Mouse (Mus musculus) MEL (cell line): Measurements from ENCODE around the gene Samd4. TPM values are rescaled to one million over a fixed set of nuclear protein-coding genes. Genes with fewer than 3 reads are reported as not detected.

ENCODE experiments used
- DNase-seq: peaks from one replicate; pipeline ENCODE4 v3.0.0; 2011; ENCODE audit warnings: low read depth, low spot score
- H3K27ac ChIP-seq: 2 replicates; pipeline ENCODE4 v1.5.1; 2012; ENCODE audit warnings: low read depth, mild to moderate bottlenecking, control low read depth, low read length, moderate library complexity; ENCODE audit not compliant: control insufficient read depth
- H3K27me3 ChIP-seq, 2 experiments: fragments of 150-350 bp in 1 of 2; sonication (generic) in 1 of 2; 2 replicates each; pipeline ENCODE4 v1.6.1; 2012; ENCODE audit warnings: low read length in 2 of 2, mild to moderate bottlenecking in 2 of 2, improper control_type of control experiment in 1 of 2, moderate library complexity in 1 of 2; ENCODE audit not compliant: insufficient read depth in 2 of 2, control insufficient read depth in 1 of 2
- H3K36me3 ChIP-seq, 2 experiments: 2 replicates each; pipeline ENCODE4 v1.6.1; 2012 to 2014; ENCODE audit warnings: low read length in 2 of 2, improper control_type of control experiment in 1 of 2, inconsistent platforms in 1 of 2, mild to moderate bottlenecking in 1 of 2; ENCODE audit not compliant: insufficient read depth in 2 of 2, control insufficient read depth in 1 of 2
- H3K4me1 ChIP-seq, 2 experiments: fragments of 150-350 bp in 1 of 2; sonication (generic) in 1 of 2; 2 replicates each; pipeline ENCODE4 v1.6.1; 2012; ENCODE audit warnings: low read length in 2 of 2, improper control_type of control experiment in 1 of 2, mild to moderate bottlenecking in 1 of 2; ENCODE audit not compliant: insufficient read depth in 2 of 2, control insufficient read depth in 1 of 2
- H3K4me3 ChIP-seq, 2 experiments: fragments of 150-350 bp in 1 of 2; sonication (generic) in 1 of 2; 2 replicates each; pipeline ENCODE4 v1.5.1; 2012; ENCODE audit warnings: low read depth in 2 of 2, low read length in 2 of 2, mild to moderate bottlenecking in 2 of 2, moderate library complexity in 2 of 2, control low read depth in 1 of 2, improper control_type of control experiment in 1 of 2; ENCODE audit not compliant: control insufficient read depth in 1 of 2, insufficient read depth in 1 of 2
- H3K79me2 ChIP-seq: 2 replicates; pipeline ENCODE4 v1.6.1; 2012; ENCODE audit warnings: mild to moderate bottlenecking, low read length, moderate library complexity; ENCODE audit not compliant: control insufficient read depth, poor library complexity, insufficient read depth
- H3K9ac ChIP-seq: 2 replicates; pipeline ENCODE4 v1.6.1; 2012; ENCODE audit warnings: low read depth, mild to moderate bottlenecking, control low read depth, low read length, moderate library complexity; ENCODE audit not compliant: control insufficient read depth, poor library complexity, severe bottlenecking
- H3K9me3 ChIP-seq: fragments of 150-350 bp; sonication (generic); replicated peaks from 2 replicates; pipeline ENCODE4 v1.6.1; 2012; ENCODE audit warnings: mild to moderate bottlenecking, low read length, improper control_type of control experiment, moderate library complexity; ENCODE audit not compliant: insufficient read depth
- CTCF ChIP-seq, 3 experiments: IDR thresholded peaks in 2 of 3; conservative IDR thresholded peaks in 1 of 3; 2 replicates each; pipeline ENCODE4 v1.5.1; 2011 to 2012; ENCODE audit warnings: low read length in 3 of 3, low read depth in 2 of 3, mild to moderate bottlenecking in 2 of 3, improper control_type of control experiment in 1 of 3, inconsistent platforms in 1 of 3, mixed read lengths in 1 of 3, moderate library complexity in 1 of 3; ENCODE audit not compliant: control insufficient read depth in 1 of 3, insufficient read depth in 1 of 3, poor library complexity in 1 of 3, severe bottlenecking in 1 of 3
- ELF1 ChIP-seq: IDR thresholded peaks from 2 replicates; pipeline ENCODE4 v1.6.1; 2014; ENCODE audit warnings: low read depth, mild to moderate bottlenecking, inconsistent platforms, low read length, improper control_type of control experiment, moderate library complexity
- EP300 ChIP-seq, 2 experiments: IDR thresholded peaks; 2 replicates each; pipeline ENCODE4 v1.6.1; 2011; ENCODE audit warnings: improper control_type of control experiment in 2 of 2, low read length in 2 of 2, low read depth in 1 of 2, mild to moderate bottlenecking in 1 of 2
- GABPA ChIP-seq: IDR thresholded peaks from 2 replicates; pipeline ENCODE4 v1.6.1; 2012; ENCODE audit warnings: low read depth, mild to moderate bottlenecking, inconsistent platforms, low read length, improper control_type of control experiment, moderate library complexity
- GATA1 ChIP-seq: IDR thresholded peaks from 2 replicates; pipeline ENCODE4 v1.6.1; 2011; ENCODE audit warnings: low read depth, low read length, improper control_type of control experiment
- HCFC1 ChIP-seq: IDR thresholded peaks from 2 replicates; pipeline ENCODE4 v1.6.1; 2012; ENCODE audit warnings: low read depth, mild to moderate bottlenecking, inconsistent platforms, low read length, improper control_type of control experiment, moderate library complexity
- MAFK ChIP-seq: IDR thresholded peaks from 2 replicates; pipeline ENCODE4 v1.6.1; 2011; ENCODE audit warnings: low read depth, mild to moderate bottlenecking, low read length, improper control_type of control experiment, borderline replicate concordance
- MAZ ChIP-seq: IDR thresholded peaks from 2 replicates; pipeline ENCODE4 v1.6.1; 2012; ENCODE audit warnings: low read depth, mild to moderate bottlenecking, inconsistent platforms, low read length, improper control_type of control experiment
- MEF2A ChIP-seq: IDR thresholded peaks from 2 replicates; pipeline ENCODE4 v1.6.1; 2014; ENCODE audit warnings: low read depth, mild to moderate bottlenecking, inconsistent platforms, low read length, improper control_type of control experiment; ENCODE audit not compliant: poor library complexity, insufficient replicate concordance, severe bottlenecking; ENCODE audit errors: extremely low read depth
- MXI1 ChIP-seq: IDR thresholded peaks from 2 replicates; pipeline ENCODE4 v1.6.1; 2011; ENCODE audit warnings: mild to moderate bottlenecking, low read depth, low read length, improper control_type of control experiment
- MYB ChIP-seq: IDR thresholded peaks from 2 replicates; pipeline ENCODE4 v1.6.1; 2011; ENCODE audit warnings: mild to moderate bottlenecking, low read depth, low read length, improper control_type of control experiment
- MYC ChIP-seq: IDR thresholded peaks from 2 replicates; pipeline ENCODE4 v1.6.1; 2011; ENCODE audit warnings: low read depth, mild to moderate bottlenecking, low read length, improper control_type of control experiment, moderate library complexity
- NELFE ChIP-seq: IDR thresholded peaks from 2 replicates; pipeline ENCODE4 v1.6.1; 2011; ENCODE audit warnings: low read depth, low read length, improper control_type of control experiment
- NRF1 ChIP-seq: IDR thresholded peaks from 2 replicates; pipeline ENCODE4 v1.6.1; 2014; ENCODE audit warnings: low read depth, mild to moderate bottlenecking, inconsistent platforms, low read length, improper control_type of control experiment, moderate library complexity; ENCODE audit not compliant: poor library complexity, insufficient read depth, severe bottlenecking
- POLR2AphosphoS2 ChIP-seq: IDR thresholded peaks from 2 replicates; pipeline ENCODE4 v1.6.1; 2011; ENCODE audit warnings: low read length, improper control_type of control experiment
- RAD21 ChIP-seq: IDR thresholded peaks from 2 replicates; pipeline ENCODE4 v1.6.1; 2011; ENCODE audit warnings: mild to moderate bottlenecking, low read depth, low read length, improper control_type of control experiment
- SIN3A ChIP-seq: IDR thresholded peaks from 2 replicates; pipeline ENCODE4 v1.6.1; 2012; ENCODE audit warnings: low read length, improper control_type of control experiment, inconsistent platforms
- TCF12 ChIP-seq: IDR thresholded peaks from 2 replicates; pipeline ENCODE4 v1.6.1; 2014; ENCODE audit warnings: low read depth, mild to moderate bottlenecking, inconsistent platforms, low read length, improper control_type of control experiment, moderate library complexity
- USF2 ChIP-seq, 2 experiments: IDR thresholded peaks; 2 replicates each; pipeline ENCODE4 v1.6.1; 2011 to 2012; ENCODE audit warnings: improper control_type of control experiment in 2 of 2, low read length in 2 of 2, borderline replicate concordance in 1 of 2, inconsistent platforms in 1 of 2, low read depth in 1 of 2, mild to moderate bottlenecking in 1 of 2; ENCODE audit not compliant: insufficient read depth in 1 of 2
- ZC3H11A ChIP-seq: IDR thresholded peaks from 2 replicates; pipeline ENCODE4 v1.6.1; 2012; ENCODE audit warnings: low read depth, mild to moderate bottlenecking, inconsistent platforms, low read length, improper control_type of control experiment
- ZMIZ1 ChIP-seq: IDR thresholded peaks from 2 replicates; pipeline ENCODE4 v1.6.1; 2012; ENCODE audit warnings: low read depth, mild to moderate bottlenecking, inconsistent platforms, low read length, improper control_type of control experiment, moderate library complexity
- ZNF384 ChIP-seq: IDR thresholded peaks from 2 replicates; pipeline ENCODE4 v1.6.1; 2012; ENCODE audit warnings: low read depth, mild to moderate bottlenecking, inconsistent platforms, low read length, improper control_type of control experiment
- polyA plus RNA-seq, 2 experiments: library from polyadenylated mRNA; stranded (reverse) in 1 of 2; unstranded in 1 of 2; fragments of >175 nt in 1 of 2; fragments of >200 nt in 1 of 2; gene quantifications; 2 replicates each; pipeline versions ENCODE4 v1.2.1 to v1.2.4; 2012; ENCODE audit warnings: low replicate concordance in 2 of 2, low read depth in 1 of 2; ENCODE audit not compliant: insufficient read length in 2 of 2, insufficient read depth in 1 of 2, missing spikeins in 1 of 2
- total RNA-seq: library from RNA; depleted of rRNA; stranded (reverse); fragments of 300-350 nt; gene quantifications from 2 replicates; pipeline ENCODE4 v1.2.3, GENCODE M21; 2012

Gene Samd4
- total and polyA plus RNA-seq, 3 experiments = 0.04 to 0.08 TPM; not detected in 1

GRCm38 (mm10) chr14:47058969-47059368 lies 176.3 kb downstream of the Samd4 start:
- Histone ChIP-seq H3K4me1 (no peaks in the 10 kb centered on the region), H3K9me3 (no peaks in the 10 kb centered on the region), H3K27me3 (peaks cover 12 to 13% of the 10 kb centered on the region in 2 experiments), H3K27ac (no peak overlapping the region), H3K79me2 (no peaks in the 10 kb centered on the region), H3K4me3 (no peak overlapping the region), H3K36me3 (no peaks in the 10 kb centered on the region), H3K9ac (no peak overlapping the region)
- DNase-seq = no peak
- TF ChIP-seq NRF1 = no peak
- TF ChIP-seq SIN3A = no peak
- TF ChIP-seq MEF2A = no peak
- TF ChIP-seq EP300 (IDR thresholded peaks at IDR 0.05; ENCODE audit: low read depth in 1 of 2, low read length in 2 of 2) = no peak
- no peak for TF ChIP-seq MAZ
- TF ChIP-seq GABPA = no peak
- TF ChIP-seq ZMIZ1 = no peak
- TF ChIP-seq POLR2AphosphoS2 = no peak
- no peak for TF ChIP-seq MXI1
- TF ChIP-seq MYC = no peak
- TF ChIP-seq USF2 (IDR thresholded peaks at IDR 0.05; ENCODE audit: borderline replicate concordance in 1 of 2, insufficient read depth in 1 of 2, low read depth in 1 of 2, low read length in 2 of 2) = no peak
- TF ChIP-seq ZC3H11A = no peak
- no peak for TF ChIP-seq GATA1
- TF ChIP-seq ELF1 = no peak

GRCm38 (mm10) chr14:47065067-47065466 lies 182.4 kb downstream of the Samd4 start:
- TF ChIP-seq SIN3A = no peak
- TF ChIP-seq POLR2AphosphoS2 = no peak
- TF ChIP-seq MAFK = no peak
- no peak for TF ChIP-seq CTCF (IDR thresholded peaks at IDR 0.05 in 2 of 3, conservative IDR thresholded peaks at IDR 0.05 in 1 of 3; ENCODE audit: control insufficient read depth in 1 of 3, insufficient read depth in 1 of 3, low read depth in 2 of 3, low read length in 3 of 3, poor library complexity in 1 of 3, severe bottlenecking in 1 of 3)
- TF ChIP-seq EP300 (IDR thresholded peaks at IDR 0.05; ENCODE audit: low read depth in 1 of 2, low read length in 2 of 2) = no peak
- no peak for TF ChIP-seq RAD21
- no peak for TF ChIP-seq TCF12
- no peak for TF ChIP-seq HCFC1
- no peak for TF ChIP-seq MXI1
- TF ChIP-seq MYB = no peak
- no peak for TF ChIP-seq MEF2A
- no peak for TF ChIP-seq NELFE
- no peak for TF ChIP-seq ZNF384
- TF ChIP-seq ZMIZ1 = no peak
- Histone ChIP-seq H3K27ac (no peak overlapping the region), H3K4me1 (no peaks in the 10 kb centered on the region), H3K79me2 (no peaks in the 10 kb centered on the region), H3K9me3 (no peaks in the 10 kb centered on the region), H3K36me3 (no peaks in the 10 kb centered on the region), H3K27me3 (peaks cover 0 to 11% of the 10 kb centered on the region in 2 experiments; a peak in 3 of 4 replicates), H3K9ac (no peak overlapping the region), H3K4me3 (no peak overlapping the region)
- DNase-seq = no peak
